Mouse (Mus musculus) liver, embryonic 12.5 days (tissue): ENCODE results near the gene Hs6st1. TPM values are rescaled to one million over a fixed set of nuclear protein-coding genes. Genes with fewer than 3 reads are reported as not detected.

Experiments
- ATAC-seq: fragments of 200-750 bp; cut with Nextera tagmentation; 2 replicates; pipeline ENCODE4 v1.8.0; 2017; ENCODE audit warnings: moderate number of reproducible peaks, mild to moderate bottlenecking, moderate library complexity
- H3K27ac ChIP-seq: fragments of 300-500 bp; sonication (generic); 2 replicates; pipeline ENCODE4 v1.5.1; 2016; ENCODE audit warnings: mild to moderate bottlenecking
- H3K27me3 ChIP-seq: fragments of 300-500 bp; sonication (generic); replicated peaks from 2 replicates; pipeline ENCODE4 v1.6.1; 2016; ENCODE audit warnings: mild to moderate bottlenecking, moderate library complexity
- H3K36me3 ChIP-seq: fragments of 300-500 bp; sonication (generic); 2 replicates; pipeline ENCODE4 v1.6.1; 2016; ENCODE audit warnings: mild to moderate bottlenecking, moderate library complexity
- H3K4me1 ChIP-seq: fragments of 300-500 bp; sonication (generic); 2 replicates; pipeline ENCODE4 v1.6.1; 2016
- H3K4me2 ChIP-seq: fragments of 300-500 bp; sonication (generic); 2 replicates; pipeline ENCODE4 v1.6.1; 2016; ENCODE audit warnings: mild to moderate bottlenecking, moderate library complexity
- H3K4me3 ChIP-seq: fragments of 300-500 bp; sonication (generic); 2 replicates; pipeline ENCODE4 v1.5.1; 2016; ENCODE audit warnings: mild to moderate bottlenecking, moderate library complexity
- H3K9ac ChIP-seq: fragments of 300-500 bp; sonication (generic); 2 replicates; pipeline ENCODE4 v1.6.1; 2016; ENCODE audit warnings: mild to moderate bottlenecking, moderate library complexity
- H3K9me3 ChIP-seq: fragments of 300-500 bp; sonication (generic); replicated peaks from 2 replicates; pipeline ENCODE4 v1.6.1; 2016; ENCODE audit warnings: mild to moderate bottlenecking, moderate library complexity
- WGBS: fragments of 180-500 bp; shearing (Covaris S2); methylation state at CpG from one replicate; pipeline ENCODE4 v1.1.7; 2016; ENCODE audit not compliant: insufficient replicate concordance; 5-methylcytosine and 5-hydroxymethylcytosine counted together
- polyA plus RNA-seq: library from polyadenylated mRNA; unstranded; fragments of >200 nt; fragmentation: Nextera tagmentation; extraction: Ambion mirVana; gene quantifications from 2 replicates; pipeline ENCODE4 v1.2.1, GENCODE M21; 2016

Gene Hs6st1
- polyA plus RNA-seq, 1 experiment from 2014 or later, result 21.9 TPM

GRCm38 (mm10) chr1:36066216-36066980 is 1.8 kb upstream of the Hs6st1 start:
- H3K4me2 ChIP-seq, result no peak overlapping the region
- no peak overlapping the region for H3K4me3 ChIP-seq
- WGBS, result 85% methylated on average over 6 of the region's 6 CpGs
- H3K27me3 ChIP-seq, result no peaks in the 10 kb centered on the region
- no peak overlapping the region for H3K27ac ChIP-seq
- H3K36me3 ChIP-seq, result peaks cover 14% of the 10 kb centered on the region
- H3K4me1 ChIP-seq, result peaks cover 88% of the 10 kb centered on the region
- no peaks in the 10 kb centered on the region for H3K9me3 ChIP-seq
- ATAC-seq, result no peak
- H3K9ac ChIP-seq, result no peak overlapping the region

- H3K27me3 ChIP-seq, result no peaks in the 10 kb centered on the region
- ATAC-seq, result no peak
- no peak overlapping the region for H3K9ac ChIP-seq
- H3K4me2 ChIP-seq, result peak overlapping the region; percentile 80
- H3K36me3 ChIP-seq, result peaks cover 22% of the 10 kb centered on the region
- H3K4me1 ChIP-seq, result peaks cover 88% of the 10 kb centered on the region
- H3K4me3 ChIP-seq, result no peak overlapping the region
- no peaks in the 10 kb centered on the region for H3K9me3 ChIP-seq
- H3K27ac ChIP-seq, result no peak overlapping the region
- WGBS, result 70% methylated on average over 4 of the region's 4 CpGs
These were observed 999 bp upstream of the Hs6st1 start for GRCm38 (mm10) chr1:36067201-36067600.

GRCm38 (mm10) chr1:36067611-36068010 is 589 bp upstream of the Hs6st1 start:
- WGBS, result 26% methylated on average over 12 of the region's 12 CpGs
- Histone ChIP-seq H3K4me1 (peaks cover 88% of the 10 kb centered on the region), H3K4me2 (peak overlapping the region; percentile 80), H3K4me3 (peak overlapping the region; percentile 91), H3K9ac (peak overlapping the region; percentile 96), H3K36me3 (peaks cover 26% of the 10 kb centered on the region), H3K27me3 (no peaks in the 10 kb centered on the region), H3K27ac (peak overlapping the region; percentile 72), H3K9me3 (no peaks in the 10 kb centered on the region)
- ATAC-seq, result no peak

GRCm38 (mm10) chr1:36068531-36069120 is 426 bp downstream of the Hs6st1 start:
- peak overlapping the region; percentile 86 for H3K27ac ChIP-seq
- no peaks in the 10 kb centered on the region for H3K9me3 ChIP-seq
- peak overlapping the region; percentile 96 for H3K9ac ChIP-seq
- H3K4me2 ChIP-seq, result peak overlapping the region; percentile 80
- no peak for ATAC-seq
- under 1% methylated on average over 53 of the region's 76 CpGs for WGBS
- H3K36me3 ChIP-seq, result peaks cover 37% of the 10 kb centered on the region
- H3K4me1 ChIP-seq, result peaks cover 88% of the 10 kb centered on the region
- H3K4me3 ChIP-seq, result peak overlapping the region; percentile 91
- H3K27me3 ChIP-seq, result no peaks in the 10 kb centered on the region

GRCm38 (mm10) chr1:36069291-36069771 is 1.1 kb downstream of the Hs6st1 start:
- H3K4me3 ChIP-seq, result peak overlapping the region; percentile 91
- peaks cover 87% of the 10 kb centered on the region for H3K4me1 ChIP-seq

GRCm38 (mm10) chr1:36070190-36070589 is 2.0 kb downstream of the Hs6st1 start:
- H3K27ac ChIP-seq, result peak overlapping the region; percentile 86
- ATAC-seq, result no peak
- H3K9me3 ChIP-seq, result no peaks in the 10 kb centered on the region
- peak overlapping the region; percentile 91 for H3K4me3 ChIP-seq
- peaks cover 52% of the 10 kb centered on the region for H3K36me3 ChIP-seq
- peaks cover 88% of the 10 kb centered on the region for H3K4me1 ChIP-seq
- H3K4me2 ChIP-seq, result peak overlapping the region; percentile 80
- H3K27me3 ChIP-seq, result no peaks in the 10 kb centered on the region
- WGBS, result 66% methylated on average over 6 of the region's 6 CpGs
- peak overlapping the region; percentile 96 for H3K9ac ChIP-seq

More at GRCm38 (mm10) chr1:36069291-36069771, 1.1 kb downstream of the Hs6st1 start:
- Histone ChIP-seq H3K4me2 (peak overlapping the region; percentile 80), H3K9ac (peak overlapping the region; percentile 96), H3K36me3 (peaks cover 43% of the 10 kb centered on the region), H3K27ac (peak overlapping the region; percentile 86), H3K27me3 (no peaks in the 10 kb centered on the region), H3K9me3 (no peaks in the 10 kb centered on the region)
- no peak for ATAC-seq
- 4% methylated on average over 13 of the region's 13 CpGs for WGBS

GRCm38 (mm10) chr1:36070740-36071139 is 2.5 kb downstream of the Hs6st1 start:
- peak overlapping the region; percentile 91 for H3K4me3 ChIP-seq
- peak overlapping the region; percentile 80 for H3K4me2 ChIP-seq
- peak overlapping the region; percentile 86 for H3K27ac ChIP-seq
- WGBS, result 37% methylated on average over 3 of the region's 3 CpGs
- H3K9ac ChIP-seq, result peak overlapping the region; percentile 96
- peaks cover 57% of the 10 kb centered on the region for H3K36me3 ChIP-seq
- no peaks in the 10 kb centered on the region for H3K9me3 ChIP-seq
- peaks cover 88% of the 10 kb centered on the region for H3K4me1 ChIP-seq
- ATAC-seq, result no peak
- no peaks in the 10 kb centered on the region for H3K27me3 ChIP-seq

- Histone ChIP-seq H3K4me2 (peak overlapping the region; percentile 80), H3K4me3 (peak overlapping the region; percentile 91), H3K9ac (peak overlapping the region; percentile 96), H3K27me3 (no peaks in the 10 kb centered on the region), H3K4me1 (peaks cover 88% of the 10 kb centered on the region), H3K27ac (peak overlapping the region; percentile 86), H3K36me3 (peaks cover 61% of the 10 kb centered on the region), H3K9me3 (no peaks in the 10 kb centered on the region)
- WGBS, result 66% methylated on average over 7 of the region's 7 CpGs
- ATAC-seq, result no peak
These were observed 3.0 kb downstream of the Hs6st1 start for GRCm38 (mm10) chr1:36071176-36071575.

GRCm38 (mm10) chr1:36071611-36072010 is 3.4 kb downstream of the Hs6st1 start:
- Histone ChIP-seq H3K27ac (peak overlapping the region; percentile 86), H3K9ac (peak overlapping the region; percentile 96), H3K4me1 (peaks cover 88% of the 10 kb centered on the region), H3K9me3 (no peaks in the 10 kb centered on the region), H3K4me2 (peak overlapping the region; percentile 80), H3K36me3 (peaks cover 66% of the 10 kb centered on the region), H3K27me3 (no peaks in the 10 kb centered on the region), H3K4me3 (peak overlapping the region; percentile 91)
- no peak for ATAC-seq
- WGBS, result 91% methylated on average over 3 of the region's 3 CpGs

GRCm38 (mm10) chr1:36072588-36073556 is 4.7 kb downstream of the Hs6st1 start:
- Histone ChIP-seq H3K9ac (peak overlapping the region; percentile 96), H3K27me3 (no peaks in the 10 kb centered on the region), H3K27ac (peak overlapping the region; percentile 86), H3K36me3 (peaks cover 78% of the 10 kb centered on the region), H3K4me2 (peak overlapping the region; percentile 80), H3K4me3 (peak overlapping the region; percentile 91), H3K9me3 (no peaks in the 10 kb centered on the region), H3K4me1 (peaks cover 88% of the 10 kb centered on the region)
- no peak for ATAC-seq
- 46% methylated on average over 11 of the region's 11 CpGs for WGBS

- Histone ChIP-seq H3K4me1 (peaks cover 94% of the 10 kb centered on the region), H3K27ac (peak overlapping the region; percentile 86), H3K9ac (peak overlapping the region; percentile 96; the same call in 1 of the 2 replicates), H3K9me3 (no peaks in the 10 kb centered on the region), H3K4me3 (peak overlapping the region; percentile 91), H3K36me3 (peaks cover 85% of the 10 kb centered on the region), H3K27me3 (no peaks in the 10 kb centered on the region), H3K4me2 (peak overlapping the region; percentile 80)
- WGBS, result 87% methylated on average over 8 of the region's 8 CpGs
- ATAC-seq, result no peak
These were observed 5.4 kb downstream of the Hs6st1 start for GRCm38 (mm10) chr1:36073566-36073965.
